Mouse (Mus musculus) lung, embryonic 16.5 days (tissue): Measurements from ENCODE around the gene Nudt11. TPM values are rescaled to one million over a fixed set of nuclear protein-coding genes. Genes with fewer than 3 reads are reported as not detected.
"Not testable (repeated sequence)": the region's sequence is repeated elsewhere in the genome, so short reads cannot be mapped to it uniquely, and the experiment has no call there.

Experiments used
- ATAC-seq: fragments of 200-750 bp; cut with Nextera tagmentation; 2 replicates; pipeline ENCODE4 v1.8.0; 2017; ENCODE audit warnings: low read depth, mild to moderate bottlenecking, moderate library complexity
- H3K27ac ChIP-seq: fragments of 300-500 bp; sonication (generic); 2 replicates; pipeline ENCODE4 v1.5.1; 2014; ENCODE audit warnings: mild to moderate bottlenecking, control low read depth, low read length
- H3K27me3 ChIP-seq: fragments of 300-500 bp; sonication (generic); 2 replicates; pipeline ENCODE4 v1.6.1; 2014; ENCODE audit warnings: low read depth, low read length, mixed read lengths; ENCODE audit not compliant: control insufficient read depth, insufficient read depth
- H3K36me3 ChIP-seq: fragments of 300-500 bp; sonication (generic); 2 replicates; pipeline ENCODE4 v1.6.1; 2014; ENCODE audit warnings: low read length; ENCODE audit not compliant: control insufficient read depth, insufficient read depth
- H3K4me1 ChIP-seq: fragments of 300-500 bp; sonication (generic); replicated peaks from 2 replicates; pipeline ENCODE4 v1.6.1; 2014; ENCODE audit warnings: low read length, mixed read lengths; ENCODE audit not compliant: control insufficient read depth, insufficient read depth
- H3K4me2 ChIP-seq: fragments of 300-500 bp; sonication (generic); 2 replicates; pipeline ENCODE4 v1.6.1; 2014; ENCODE audit warnings: low read depth, low read length, control low read depth
- H3K4me3 ChIP-seq: fragments of 300-500 bp; sonication (generic); 2 replicates; pipeline ENCODE4 v1.5.1; 2014; ENCODE audit warnings: mild to moderate bottlenecking, low read length, control low read depth
- H3K9ac ChIP-seq: fragments of 300-500 bp; sonication (generic); 2 replicates; pipeline ENCODE4 v1.6.1; 2014; ENCODE audit warnings: low read length, control low read depth
- H3K9me3 ChIP-seq: fragments of 300-500 bp; sonication (generic); 2 replicates; pipeline ENCODE4 v1.6.1; 2016; ENCODE audit warnings: low read length; ENCODE audit not compliant: control insufficient read depth
- WGBS: fragments of 180-500 bp; shearing (Covaris S2); extraction: QIAGEN DNeasy Blood & Tissue Kit; methylation state at CpG from one replicate; pipeline ENCODE4 v1.1.7; 2014; 5-methylcytosine and 5-hydroxymethylcytosine counted together
- microRNA-seq: library from miRNA; unstranded; fragments of <30 nt; microRNA quantifications from one replicate; pipeline ENCODE4, GENCODE M21; 2016
- polyA plus RNA-seq: library from polyadenylated mRNA; unstranded; fragments of >200 nt; fragmentation: Nextera tagmentation; extraction: Ambion mirVana; gene quantifications from 2 replicates; pipeline ENCODE4 v1.2.1, GENCODE M21; 2015

Gene Nudt11
- polyA plus RNA-seq, result 2.3 and 2.6 TPM in 2 replicates

DNA sequence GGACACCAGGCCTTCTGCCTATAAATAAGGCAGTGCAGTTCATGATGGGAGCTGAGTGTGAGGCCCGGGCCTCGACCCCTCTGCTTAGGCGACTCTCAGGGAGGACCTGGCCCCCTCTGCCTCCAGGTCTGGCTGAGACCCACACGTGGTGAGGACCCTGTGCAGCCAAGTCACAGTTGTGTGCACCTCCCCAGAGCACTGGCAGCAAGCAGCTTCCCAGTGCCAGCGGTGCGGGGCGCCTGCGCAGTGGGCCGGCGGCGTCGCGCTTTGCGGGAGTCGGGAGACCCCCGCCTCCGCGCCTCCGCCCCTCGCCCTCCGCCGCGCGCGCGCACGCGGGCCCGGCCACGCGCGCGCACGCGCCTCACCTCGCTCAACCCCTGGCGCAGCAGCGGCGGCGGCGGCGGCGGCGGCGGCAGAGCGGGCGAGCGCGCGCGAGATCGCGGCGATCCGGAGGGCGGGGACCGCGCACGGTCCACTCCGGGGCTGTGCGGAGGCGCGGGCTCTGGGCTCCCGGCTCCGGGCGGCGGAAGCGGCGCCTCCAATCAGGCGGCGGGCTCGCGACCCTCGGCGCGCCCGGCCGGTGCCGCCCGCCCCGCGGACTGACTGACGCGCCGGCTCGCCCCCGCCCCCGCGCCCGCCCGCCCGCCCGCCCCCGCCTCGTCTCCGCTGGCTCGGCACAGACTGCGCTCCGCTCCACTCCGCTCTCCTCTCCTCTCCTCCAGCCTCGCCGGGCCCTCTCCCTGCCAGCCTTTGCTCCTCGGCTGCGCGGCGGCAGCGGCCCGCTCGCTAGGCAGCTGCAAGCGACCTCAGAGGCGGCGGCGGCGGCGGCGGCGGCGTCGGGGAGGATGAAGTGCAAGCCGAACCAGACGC, at the start of gene Nudt11:
Nudt11 (plus strand) TSS at position 388 of the 870 bp plus-strand sequence.
- ATAC-seq, result peak; percentile 89
- H3K27me3 ChIP-seq, H3K27ac ChIP-seq, H3K36me3 ChIP-seq, H3K4me1 ChIP-seq, H3K9me3 ChIP-seq, H3K9ac ChIP-seq: not testable (repeated sequence)
- peak within 1 kb of the TSS; percentile 36; the same call in 1 of the 2 replicates for H3K4me2 ChIP-seq
- no CpG with 5 or more reads among the region's 121 CpGs for WGBS
- peak within 1 kb of the TSS; percentile 28 for H3K4me3 ChIP-seq

DNA sequence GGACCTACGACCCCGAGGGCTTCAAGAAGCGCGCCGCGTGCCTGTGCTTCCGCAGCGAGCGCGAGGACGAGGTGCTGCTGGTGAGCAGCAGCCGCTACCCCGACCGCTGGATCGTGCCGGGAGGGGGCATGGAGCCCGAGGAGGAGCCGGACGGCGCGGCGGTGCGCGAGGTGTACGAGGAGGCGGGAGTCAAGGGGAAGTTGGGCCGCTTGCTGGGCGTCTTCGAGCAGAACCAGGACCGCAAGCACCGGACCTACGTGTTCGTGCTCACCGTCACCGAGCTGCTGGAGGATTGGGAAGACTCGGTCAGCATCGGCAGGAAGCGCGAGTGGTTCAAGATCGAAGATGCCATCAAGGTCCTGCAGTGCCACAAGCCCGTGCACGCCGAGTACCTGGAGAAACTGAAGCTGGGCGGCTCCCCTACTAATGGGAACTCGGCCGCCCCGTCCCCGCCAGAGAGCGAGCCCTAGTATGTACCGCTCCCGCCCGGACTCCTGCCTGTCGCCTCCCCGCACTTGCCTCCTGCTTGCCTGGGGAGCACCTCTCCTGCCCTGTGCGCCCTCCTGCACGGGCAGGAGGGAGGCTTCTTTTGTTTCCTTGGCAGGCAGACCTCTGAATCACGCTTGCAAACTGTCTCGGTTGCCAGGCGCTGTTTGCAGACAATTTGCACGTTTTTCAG, 822 bp downstream of the Nudt11 start:
- Histone ChIP-seq H3K4me2 (peak overlapping the region; percentile 36; the same call in 1 of the 2 replicates), H3K4me3 (peak overlapping the region; percentile 28)
- not testable (repeated sequence) for H3K36me3 ChIP-seq, H3K27ac ChIP-seq, H3K27me3 ChIP-seq, H3K9ac ChIP-seq, H3K9me3 ChIP-seq, H3K4me1 ChIP-seq
- WGBS, result 15% methylated on average over 4 of the region's 60 CpGs
- ATAC-seq, result peak; percentile 55

DNA sequence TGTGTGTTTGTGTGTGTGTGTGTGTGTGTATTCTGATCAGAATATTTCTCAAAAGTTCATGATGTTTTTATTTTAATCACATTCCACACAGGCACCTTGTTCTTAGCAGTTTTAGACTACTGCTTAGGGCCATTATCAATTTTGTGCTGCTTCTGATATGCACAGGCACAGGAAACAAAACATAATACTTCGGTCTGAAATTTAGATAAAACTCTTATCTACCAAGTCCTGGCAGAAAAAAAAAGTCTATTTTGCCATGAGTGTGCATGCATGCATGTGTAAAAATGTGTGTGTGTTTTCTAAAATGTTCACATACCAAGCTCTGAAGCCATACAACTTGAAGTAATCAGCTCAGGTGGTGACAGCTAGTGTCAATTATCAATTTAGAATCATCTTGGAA, 14.3 kb downstream of the Nudt11 start:
- Histone ChIP-seq H3K4me1 (no peaks in the 10 kb centered on the region), H3K9ac (no peak overlapping the region), H3K9me3 (no peaks in the 10 kb centered on the region), H3K27ac (no peak overlapping the region), H3K27me3 (no peaks in the 10 kb centered on the region), H3K4me3 (no peak overlapping the region), H3K4me2 (no peak overlapping the region), H3K36me3 (no peaks in the 10 kb centered on the region)
- ATAC-seq, result no peak
- WGBS, result 58% methylated on average over 1 of the region's 1 CpGs

DNA sequence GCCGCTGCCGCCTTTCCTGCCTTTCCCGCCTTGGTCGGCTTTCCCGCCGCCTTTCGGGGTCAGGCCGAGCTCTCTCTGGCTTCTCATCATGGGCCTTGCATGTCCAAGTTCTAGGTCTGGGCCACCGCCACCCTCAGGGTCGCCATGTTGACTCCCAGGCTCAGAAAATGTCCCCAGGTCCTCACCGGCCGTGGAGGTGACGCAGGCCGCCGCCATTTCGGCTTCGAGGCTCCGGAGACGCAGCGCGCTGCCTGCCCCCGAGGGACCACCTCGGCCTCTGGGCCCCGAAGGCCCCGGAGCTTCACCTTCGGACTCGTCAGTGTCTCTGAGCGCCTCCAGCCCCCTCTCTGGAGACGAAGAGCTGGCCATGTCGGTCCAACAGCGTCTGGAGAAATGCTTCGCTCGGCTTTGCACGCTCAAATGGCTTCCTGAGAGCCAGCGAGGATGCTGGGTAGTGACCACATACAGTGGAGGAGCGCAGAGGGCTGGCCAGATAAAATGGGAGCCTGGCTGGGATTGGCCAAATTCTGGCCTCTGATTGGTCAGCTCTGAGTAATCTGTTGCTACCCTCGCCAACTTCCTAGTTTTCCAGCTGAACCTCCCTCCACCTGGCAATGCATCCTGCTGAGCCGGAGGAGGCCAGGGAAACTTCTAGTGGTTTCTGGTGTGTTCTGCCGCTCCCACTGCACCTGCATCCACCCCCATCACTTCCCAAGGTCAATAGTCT, 35.9 kb downstream of the Nudt11 start, which contains the start of gene AU022751:
AU022751 (minus strand) TSS at position 466 of the 727 bp plus-strand sequence.
- Histone ChIP-seq H3K27ac (no peak within 1 kb of the TSS), H3K4me2 (no peak within 1 kb of the TSS), H3K4me3 (no peak within 1 kb of the TSS), H3K9me3 (peaks cover 10% of the 10 kb centered on the region), H3K36me3 (no peaks in the 10 kb centered on the region), H3K4me1 (no peaks in the 10 kb centered on the region), H3K27me3 (no peaks in the 10 kb centered on the region), H3K9ac (no peak within 1 kb of the TSS)
- WGBS, result 89% methylated on average over 39 of the region's 39 CpGs
- ATAC-seq, result no peak

DNA sequence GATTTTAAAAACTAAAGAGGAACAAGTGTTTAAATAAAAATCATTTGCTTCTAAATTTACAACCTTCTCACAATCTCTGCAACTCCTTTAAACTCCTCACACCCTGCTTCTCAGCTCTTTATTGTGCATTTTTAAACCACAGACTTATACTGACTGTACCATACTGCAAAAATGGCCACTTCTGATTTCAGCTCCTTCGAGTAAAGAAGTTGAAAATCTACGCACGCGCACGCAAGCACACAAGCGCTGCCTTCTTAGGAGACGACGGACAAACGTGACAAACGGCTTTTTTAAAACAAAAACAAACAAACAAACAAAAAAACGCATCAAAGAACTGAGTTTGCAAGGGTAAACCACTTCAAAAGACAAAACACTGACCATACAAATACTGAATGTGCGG, 44.3 kb downstream of the Nudt11 start:
- Histone ChIP-seq H3K36me3 (no peaks in the 10 kb centered on the region), H3K9me3 (no peaks in the 10 kb centered on the region), H3K4me2 (peak overlapping the region; percentile 43), H3K9ac (no peak overlapping the region), H3K4me1 (no peaks in the 10 kb centered on the region), H3K4me3 (no peak overlapping the region; the same call in 1 of the 2 replicates), H3K27me3 (no peaks in the 10 kb centered on the region; the same call in 1 of the 2 replicates), H3K27ac (no peak overlapping the region)
- no peak for ATAC-seq
- 22% methylated on average over 12 of the region's 12 CpGs for WGBS

DNA sequence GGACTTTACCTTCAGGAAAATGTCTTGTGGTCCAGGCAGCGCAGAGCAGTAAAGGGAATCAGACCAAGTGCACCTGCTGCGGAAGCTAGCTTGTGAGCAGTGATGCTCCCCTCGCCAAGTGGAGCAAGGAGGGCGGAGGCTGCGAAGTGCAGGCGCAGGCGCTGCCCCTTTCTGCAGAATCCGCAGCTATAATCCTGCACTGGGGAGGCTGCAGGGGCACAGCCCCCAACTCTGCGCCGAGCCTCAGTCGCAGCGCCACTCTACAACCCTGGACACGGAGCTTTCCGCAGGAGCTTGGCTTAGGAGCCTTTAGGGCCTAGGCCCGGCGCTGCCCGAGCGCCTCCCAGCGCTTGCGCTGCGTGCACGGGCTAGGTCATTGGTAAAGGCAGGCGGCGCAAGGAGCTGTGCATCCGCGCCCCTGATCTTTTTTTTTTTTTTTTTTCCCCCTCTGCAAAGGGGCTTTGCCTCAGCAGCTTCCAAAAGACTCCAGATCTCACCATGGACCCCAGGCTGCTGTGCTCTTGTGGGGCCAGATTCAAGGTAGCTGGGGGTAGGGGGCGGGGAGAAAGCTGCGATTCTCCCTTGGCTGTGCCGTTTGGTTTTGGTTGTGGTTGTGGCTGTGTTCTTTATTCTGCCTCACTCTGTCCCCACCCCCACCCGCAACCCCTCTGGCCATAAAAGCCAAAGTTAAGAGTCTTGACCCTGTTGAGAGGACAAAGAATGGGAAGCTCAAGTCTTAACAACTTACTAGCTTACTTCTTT, 44.9 kb downstream of the Nudt11 start:
- H3K9ac ChIP-seq, result no peak overlapping the region
- 13% methylated on average over 22 of the region's 30 CpGs for WGBS
- peak overlapping the region; percentile 26 for H3K4me3 ChIP-seq
- H3K27ac ChIP-seq, result no peak overlapping the region
- peak overlapping the region; percentile 43 for H3K4me2 ChIP-seq
- H3K9me3 ChIP-seq, result no peaks in the 10 kb centered on the region
- no peaks in the 10 kb centered on the region for H3K36me3 ChIP-seq
- no peaks in the 10 kb centered on the region; the same call in 1 of the 2 replicates for H3K27me3 ChIP-seq
- peak; percentile 70 for ATAC-seq
- H3K4me1 ChIP-seq, result no peaks in the 10 kb centered on the region

Small RNA genes lying within 50 kb of the gene (microRNA-seq; reads per million reads assigned to microRNA genes)
- not detected for gene Gm27360

Other genes starting within 250 kb of the Nudt11 start
- not detected in 2 replicates for gene AU022751, start 36.0 kb downstream of the Nudt11 start, polyA plus RNA-seq
- 3.6 and 3.7 TPM in 2 replicates for gene Nudt10, start 125.6 kb downstream of the Nudt11 start, polyA plus RNA-seq